Mouse (Mus musculus) 3T3-L1 (cell line): ENCODE results near the gene Tmem132b.

Experiments used
- DNase-seq: peaks from one replicate; pipeline ENCODE4 v3.0.0-alpha.2; 2015; ENCODE audit warnings: low read depth, low spot score

Tmem132b gene

GRCm38 (mm10) chr5:125515006-125515405 is 16.6 kb upstream of the Tmem132b start:
- no peak for DNase-seq

- peak; percentile 69 for DNase-seq
Measured at GRCm38 (mm10) chr5:125518640-125519039, 12.9 kb upstream of the Tmem132b start.

- DNase-seq: no peak
Measured at GRCm38 (mm10) chr5:125520930-125521590, 10.5 kb upstream of the Tmem132b start.

- DNase-seq: no peak
Measured at GRCm38 (mm10) chr5:125523361-125523760, 8.2 kb upstream of the Tmem132b start.

GRCm38 (mm10) chr5:125525516-125525915 is 6.1 kb upstream of the Tmem132b start:
- peak; percentile 11 for DNase-seq

- peak; percentile 59 for DNase-seq
Measured at GRCm38 (mm10) chr5:125526464-125526863, 5.1 kb upstream of the Tmem132b start.

GRCm38 (mm10) chr5:125529109-125529508 is 2.5 kb upstream of the Tmem132b start:
- DNase-seq: peak; percentile 75

- no peak for DNase-seq
Measured at GRCm38 (mm10) chr5:125532191-125532544, 594 bp downstream of the Tmem132b start.

GRCm38 (mm10) chr5:125532545-125533224 is 1.1 kb downstream of the Tmem132b start:
- DNase-seq: no peak

- no peak for DNase-seq
Measured at GRCm38 (mm10) chr5:125533225-125533900, 1.8 kb downstream of the Tmem132b start.

GRCm38 (mm10) chr5:125534168-125534610 is 2.6 kb downstream of the Tmem132b start:
- DNase-seq: no peak

- no peak for DNase-seq
Measured at GRCm38 (mm10) chr5:125534611-125535324, 3.2 kb downstream of the Tmem132b start.

GRCm38 (mm10) chr5:125545090-125545489 is 13.5 kb downstream of the Tmem132b start:
- DNase-seq: no peak

GRCm38 (mm10) chr5:125546293-125546692 is 14.7 kb downstream of the Tmem132b start:
- DNase-seq: no peak

- no peak for DNase-seq
Measured at GRCm38 (mm10) chr5:125549750-125550489, 18.3 kb downstream of the Tmem132b start.

- no peak for DNase-seq
Measured at GRCm38 (mm10) chr5:125555732-125556131, 24.2 kb downstream of the Tmem132b start.

- no peak for DNase-seq
Measured at GRCm38 (mm10) chr5:125563492-125563891, 31.9 kb downstream of the Tmem132b start.

- DNase-seq: no peak
Measured at GRCm38 (mm10) chr5:125565725-125566124, 34.2 kb downstream of the Tmem132b start.

GRCm38 (mm10) chr5:125568457-125568856 is 36.9 kb downstream of the Tmem132b start:
- DNase-seq: no peak

- DNase-seq: no peak
Measured at GRCm38 (mm10) chr5:125572011-125572410, 40.4 kb downstream of the Tmem132b start.

- no peak for DNase-seq
Measured at GRCm38 (mm10) chr5:125574886-125575285, 43.3 kb downstream of the Tmem132b start.
